Mouse (Mus musculus): ENCODE measurements around the gene Sgk2.
A peak's percentile ranks its signal among the peaks of the same experiment; 100 is the strongest.

Gene Sgk2

DNA sequence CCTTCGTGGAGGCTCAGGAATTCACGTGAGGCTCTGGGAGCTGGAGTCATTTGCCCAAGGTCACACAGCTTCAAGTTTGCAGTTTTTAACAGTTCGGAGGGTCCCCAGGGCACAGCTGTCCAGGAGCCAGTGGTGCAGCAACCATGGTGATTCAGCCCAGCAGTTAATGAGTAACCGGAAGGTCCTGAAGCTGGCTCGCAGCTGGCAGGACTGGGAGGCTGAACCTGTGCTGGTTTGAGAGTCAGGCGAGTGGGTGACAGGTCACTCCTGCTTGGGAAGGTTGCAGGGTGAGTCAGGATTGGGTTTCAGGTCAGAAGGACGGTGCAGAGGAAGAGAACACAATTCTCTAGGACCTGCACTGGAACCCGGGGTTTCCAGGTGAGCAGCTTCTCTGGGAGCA is at the start of gene Sgk2:
Sgk2 (plus strand) TSS at position 113 of the 400 bp plus-strand sequence.
- peak; percentile 70 for DNase-seq (ENCODE audit: low read depth, low spot score)

- no peak for DNase-seq (ENCODE audit: low read depth, low spot score)
These were observed 47.6 kb upstream of the Sgk2 start for GRCm38 (mm10) chr2:162939562-162939961.

GRCm38 (mm10) chr2:162943148-162943846 is 43.8 kb upstream of the Sgk2 start, which contains the start of gene L3mbtl1:
Gene L3mbtl1, plus strand, starts transcription at chr2:162943472.
- no peak for DNase-seq (ENCODE audit: low read depth, low spot score)

DNA sequence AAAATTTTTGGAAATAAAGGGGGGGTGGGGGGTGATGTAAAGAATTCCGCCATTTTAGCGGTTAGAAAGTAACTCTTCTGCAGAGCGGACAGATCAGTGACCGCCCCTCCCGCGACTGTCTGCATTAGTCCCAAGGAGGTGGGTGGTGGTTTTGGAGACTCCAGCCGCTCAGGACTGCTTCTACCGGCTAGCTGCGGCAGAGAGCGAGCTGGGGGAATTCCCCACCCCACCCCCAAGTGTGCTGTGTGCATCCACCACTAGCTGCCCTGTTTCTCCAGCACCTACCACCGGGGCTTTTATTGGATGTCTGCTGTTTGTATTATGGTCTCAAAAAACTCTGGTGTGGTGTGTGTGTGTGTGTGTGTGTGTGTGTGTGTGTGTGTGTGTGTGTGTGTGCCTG is 43.2 kb upstream of the Sgk2 start:
- no peak for DNase-seq (ENCODE audit: low read depth, low spot score)

DNA sequence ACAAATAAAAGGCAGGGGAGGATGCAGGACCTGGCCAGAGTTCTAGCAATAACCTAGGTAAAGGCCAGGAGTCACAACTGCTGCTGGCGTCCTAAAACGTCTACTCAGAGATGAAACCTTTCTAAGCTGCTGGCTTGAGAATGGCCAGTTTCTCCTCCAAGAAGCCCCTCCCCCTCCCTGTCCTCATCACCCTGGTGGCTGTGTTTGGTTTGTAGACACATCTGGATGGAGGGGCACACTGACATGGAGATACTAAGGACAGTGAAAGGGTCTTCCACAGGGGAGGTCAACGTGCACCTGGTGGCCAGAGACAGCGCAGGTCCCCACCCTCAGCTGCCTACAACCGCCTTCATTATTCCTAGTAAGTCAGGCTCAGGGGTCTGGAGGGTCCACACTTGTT is 40.2 kb upstream of the Sgk2 start:
- DNase-seq (ENCODE audit: low read depth, low spot score) = no peak

- no peak for DNase-seq (ENCODE audit: low read depth, low spot score)
These were observed 39.4 kb upstream of the Sgk2 start for GRCm38 (mm10) chr2:162947736-162948135.

- no peak for DNase-seq (ENCODE audit: low read depth, low spot score)
These were observed 38.9 kb upstream of the Sgk2 start for GRCm38 (mm10) chr2:162948221-162948620.

- no peak for DNase-seq (ENCODE audit: low read depth, low spot score)
These were observed 36.4 kb upstream of the Sgk2 start for GRCm38 (mm10) chr2:162950776-162951175.

GRCm38 (mm10) chr2:162956843-162957242 is 30.3 kb upstream of the Sgk2 start:
- DNase-seq (ENCODE audit: low read depth, low spot score) = no peak

GRCm38 (mm10) chr2:162961321-162961720 is 25.8 kb upstream of the Sgk2 start:
- DNase-seq (ENCODE audit: low read depth, low spot score) = peak; percentile 72

DNA sequence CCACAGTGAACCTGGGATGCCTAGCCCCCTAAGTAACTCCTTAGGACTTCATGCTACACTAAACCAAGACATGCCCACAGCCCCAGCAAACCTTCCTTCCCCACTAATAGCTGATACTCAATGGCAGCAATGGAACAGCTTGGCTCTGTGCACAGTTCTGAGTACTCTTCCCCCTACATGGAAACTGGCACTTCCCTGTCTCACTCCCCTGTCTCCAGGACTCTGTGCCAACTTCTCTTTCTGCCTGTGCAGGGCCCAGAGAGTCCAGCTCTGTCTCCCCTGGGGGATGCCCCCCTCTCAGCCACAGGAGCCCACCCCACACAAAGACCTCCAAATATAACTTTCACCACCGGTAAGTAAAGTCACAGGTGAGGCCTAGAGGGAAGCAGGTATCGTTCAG is 20.4 kb upstream of the Sgk2 start:
- DNase-seq (ENCODE audit: low read depth, low spot score) = no peak

- peak; percentile 67 for DNase-seq (ENCODE audit: low read depth, low spot score)
These were observed 18.8 kb upstream of the Sgk2 start for GRCm38 (mm10) chr2:162968357-162968756.

DNA sequence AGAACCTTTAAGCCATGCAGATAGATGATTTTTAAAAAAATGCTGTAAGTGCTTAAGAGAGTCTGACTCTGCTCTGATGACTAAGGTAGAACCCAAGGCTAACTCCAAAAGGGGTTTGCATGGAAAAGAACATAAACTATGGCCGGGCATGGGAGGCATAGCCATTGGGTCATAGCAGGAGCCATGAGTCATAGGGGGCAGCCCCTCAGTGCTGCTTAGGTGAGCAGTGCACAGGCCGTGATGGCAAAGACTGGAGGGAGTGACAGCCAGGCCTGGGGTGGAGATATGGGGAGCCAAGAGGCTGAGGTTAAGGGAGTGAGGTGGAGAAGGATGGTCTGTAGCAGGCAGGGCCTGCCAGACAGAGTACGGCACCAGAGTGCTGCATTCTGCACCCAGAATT is 18.0 kb upstream of the Sgk2 start:
- peak; percentile 25 for DNase-seq (ENCODE audit: low read depth, low spot score)

DNA sequence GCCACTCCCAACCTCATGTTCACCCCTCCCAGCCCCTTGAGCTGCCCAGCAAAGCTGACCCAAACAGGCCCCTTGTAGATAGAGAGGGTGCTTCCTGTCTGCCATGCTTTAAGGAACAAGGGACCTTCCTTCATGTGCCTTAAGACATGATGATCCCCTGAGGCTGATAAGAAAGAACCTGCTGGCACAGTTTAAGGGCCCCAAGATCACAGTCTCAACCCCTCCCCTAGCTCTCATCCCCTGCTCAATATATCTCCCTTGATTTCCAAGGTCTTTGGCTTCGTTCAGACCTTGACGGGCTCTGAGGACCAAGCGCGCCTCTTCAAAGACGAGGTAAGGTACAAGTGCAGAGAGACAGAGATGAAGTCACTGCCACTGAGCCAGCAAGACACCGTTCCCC is 16.2 kb upstream of the Sgk2 start:
- DNase-seq (ENCODE audit: low read depth, low spot score) = no peak

DNA sequence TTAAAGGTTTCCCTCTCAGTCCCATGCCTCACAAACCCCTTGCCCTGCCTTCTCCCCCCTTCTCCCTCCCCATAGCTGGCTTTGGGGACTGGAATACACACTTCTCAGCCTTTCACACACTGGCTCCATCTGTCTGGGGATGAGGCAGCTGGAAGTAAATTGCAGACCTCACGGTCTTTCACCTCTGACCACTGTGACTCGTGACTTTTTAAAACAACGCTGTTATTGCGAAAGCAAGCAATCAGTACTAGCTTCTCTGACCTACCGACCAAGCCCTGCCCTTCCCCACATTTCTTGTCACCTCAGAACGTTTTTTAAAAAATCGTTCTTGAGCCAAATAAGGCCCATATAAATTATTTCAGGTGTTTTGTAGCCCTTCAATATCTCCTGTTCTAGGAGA is 14.4 kb upstream of the Sgk2 start:
- peak; percentile 52 for DNase-seq (ENCODE audit: low read depth, low spot score)

DNA sequence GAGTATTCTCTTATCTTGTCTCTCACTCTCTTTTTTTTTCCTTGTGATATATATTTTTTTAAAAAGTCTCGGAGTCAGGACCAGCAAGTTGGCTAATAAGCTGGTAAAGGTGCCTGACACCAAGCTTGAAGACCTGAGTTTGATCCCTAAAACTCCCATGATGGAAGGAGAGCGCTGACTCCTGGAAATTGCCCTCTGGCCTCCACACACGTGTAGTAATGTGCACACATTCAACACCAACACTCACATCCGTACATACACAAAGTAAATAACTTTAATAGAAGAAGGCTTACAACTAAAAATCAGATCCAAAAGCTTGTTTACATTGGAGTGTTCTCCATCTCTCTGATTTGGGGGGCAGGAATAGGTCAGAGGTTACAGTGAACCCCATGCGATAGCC is 13.9 kb upstream of the Sgk2 start:
- DNase-seq (ENCODE audit: low read depth, low spot score) = no peak

GRCm38 (mm10) chr2:162973637-162974036 is 13.5 kb upstream of the Sgk2 start:
- DNase-seq (ENCODE audit: low read depth, low spot score) = peak; percentile 88

DNA sequence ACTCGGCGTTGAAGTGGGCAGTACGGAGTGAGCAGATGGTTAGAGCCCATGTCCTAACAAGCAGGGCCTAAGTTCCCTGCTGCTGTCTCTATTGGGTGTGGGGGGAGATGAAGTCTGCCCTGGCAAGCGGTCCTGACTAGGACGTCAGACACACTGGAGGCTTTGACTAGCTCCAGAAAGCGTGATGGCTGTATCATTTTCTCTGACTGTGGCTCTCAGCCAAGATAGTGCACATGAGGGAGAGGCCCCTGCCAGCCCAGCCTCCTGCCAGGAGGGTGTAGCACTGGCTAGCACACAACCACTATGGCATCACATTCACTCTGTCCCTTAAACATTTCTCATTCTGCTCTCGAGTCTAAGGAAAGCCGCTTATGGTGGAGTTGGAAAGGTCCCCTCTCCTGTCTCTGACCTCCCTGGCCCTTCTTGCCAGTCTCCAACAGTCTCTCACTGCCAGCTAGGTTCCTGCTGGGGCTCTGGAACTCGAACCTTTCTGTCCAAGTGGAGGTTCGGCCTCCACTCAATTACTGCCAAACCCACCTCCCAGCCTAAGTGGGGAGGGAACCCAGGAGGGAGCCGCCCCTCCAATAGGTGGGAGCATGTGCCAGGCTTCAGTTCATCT is 11.9 kb upstream of the Sgk2 start:
- DNase-seq (ENCODE audit: low read depth, low spot score) = peak; percentile 49

- DNase-seq (ENCODE audit: low read depth, low spot score) = peak; percentile 46
These were observed 11.1 kb upstream of the Sgk2 start for GRCm38 (mm10) chr2:162976001-162976400.

DNA sequence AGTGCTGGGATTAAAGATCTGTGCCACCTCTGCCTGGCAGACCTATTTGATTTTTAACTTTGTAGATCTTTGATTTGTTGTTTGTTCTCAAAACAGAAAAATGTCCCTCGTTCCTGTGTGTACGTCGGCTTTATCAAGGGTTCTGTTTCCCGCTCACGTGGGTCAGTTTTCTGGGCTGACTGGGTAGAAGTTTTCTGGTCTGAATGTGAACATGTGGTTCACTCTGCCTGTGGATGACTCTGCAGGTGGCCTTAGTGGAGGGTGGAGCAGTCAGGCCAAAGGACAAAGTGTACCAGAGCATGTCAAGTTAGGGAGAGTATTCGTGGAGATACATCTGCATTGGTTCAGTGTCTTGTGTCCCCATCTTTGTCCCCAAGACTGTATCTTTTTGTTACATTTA is 2.7 kb upstream of the Sgk2 start:
- DNase-seq (ENCODE audit: low read depth, low spot score) = no peak

DNA sequence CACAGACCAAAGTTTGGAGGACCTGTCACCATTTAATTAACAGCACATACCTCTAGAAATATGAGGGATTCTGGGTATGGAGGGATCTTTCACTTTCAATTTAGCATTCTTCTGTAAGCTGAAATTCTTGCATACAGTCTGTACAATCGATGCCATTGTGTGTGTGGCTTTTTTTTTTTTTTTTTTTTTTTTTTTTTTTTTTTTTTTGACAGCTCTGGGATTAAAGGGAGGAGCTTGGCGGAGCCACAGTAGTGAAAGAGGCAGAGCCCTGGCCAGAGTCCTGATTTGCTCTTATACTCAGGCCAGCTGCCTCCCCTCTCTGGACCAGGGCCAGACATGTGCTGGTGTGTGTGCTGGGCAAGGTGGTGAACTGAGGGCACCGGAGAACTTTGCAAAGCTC is 1.2 kb upstream of the Sgk2 start:
- peak; percentile 78 for DNase-seq (ENCODE audit: low read depth, low spot score)

GRCm38 (mm10) chr2:162986764-162987163 is 366 bp upstream of the Sgk2 start:
- peak; percentile 49 for DNase-seq (ENCODE audit: low read depth, low spot score)

- no peak for DNase-seq (ENCODE audit: low read depth, low spot score)
These were observed 1.1 kb downstream of the Sgk2 start for GRCm38 (mm10) chr2:162988235-162988634.

Data from 3T3-L1 (cell line).